Mouse (Mus musculus) liver, embryonic 14.5 days (tissue): ENCODE measurements around the gene Ak5.

Experiments used
- CTCF ChIP-seq: IDR thresholded peaks from 2 replicates; pipeline ENCODE4 v1.5.1; 2016; ENCODE audit warnings: antibody characterized with exemption, low read depth, control low read depth
- EP300 ChIP-seq: IDR thresholded peaks from 2 replicates; pipeline ENCODE4 v1.6.1; 2016; ENCODE audit warnings: antibody characterized with exemption, low read depth

DNA sequence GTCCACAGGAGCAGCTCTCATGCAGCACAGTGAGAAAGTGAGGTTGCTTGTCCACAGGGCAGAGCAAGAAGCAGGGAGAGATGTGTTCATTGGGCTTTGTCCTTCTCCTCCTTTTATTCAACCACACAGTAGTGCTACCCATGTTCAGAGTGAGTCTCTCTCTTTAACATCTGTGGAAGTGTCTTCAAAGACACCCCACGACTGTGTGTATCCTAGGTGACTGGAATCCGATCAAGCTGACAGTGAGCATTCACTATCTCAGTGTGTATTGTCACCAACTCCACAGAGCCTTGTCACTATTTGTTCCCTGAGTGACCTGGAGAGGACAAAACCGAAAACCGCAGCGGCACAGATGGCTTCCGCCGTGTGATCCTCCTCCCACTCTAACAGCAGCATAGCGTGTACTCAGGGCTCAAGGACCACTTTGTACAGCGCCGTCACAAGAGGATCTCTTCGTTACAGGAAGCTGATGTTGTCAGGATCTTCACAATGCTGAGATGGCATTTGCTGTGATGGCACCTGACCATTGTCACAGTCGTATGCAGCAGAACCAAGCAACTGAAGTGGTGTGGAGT lies 159.7 kb downstream of the Ak5 start:
- TF ChIP-seq CTCF (no peak), EP300 (no peak)
